ENCODE assay signal across 26 mouse cellular contexts in the genomic region with DNA sequence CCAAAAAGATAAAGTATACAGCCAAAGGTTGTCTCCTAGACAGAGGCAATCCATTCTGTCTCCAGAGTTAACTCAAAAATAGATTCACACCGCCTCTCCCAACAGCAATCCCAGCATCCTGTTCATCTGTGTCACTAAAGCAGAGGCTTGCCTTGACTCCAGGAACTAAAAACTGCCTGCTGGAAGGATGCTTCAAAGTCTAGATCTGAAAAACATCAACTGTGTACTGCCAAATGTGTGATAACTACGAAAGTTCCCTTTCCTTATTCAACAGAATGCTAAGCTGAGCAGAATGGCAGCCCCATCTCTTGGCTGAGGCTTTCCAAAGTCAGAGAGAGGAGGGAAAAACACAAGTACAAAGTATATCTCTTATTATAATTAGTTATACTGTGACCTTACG.
DNase-seq lines count a peak whose midpoint lies in the region; ATAC-seq and TF ChIP-seq lines count a peak whose summit lies in the region.
"Had no signal": no experiment of that assay in that cellular context is flagged by ENCODE, and none has a peak within 500 bp of the region (broad histone marks: within the 10 kb centered on the region; RNA-seq: fewer than 3 reads in every experiment).

No protein-coding gene starts in this region.

- H3K36me3 ChIP-seq in forebrain, postnatal 0 days (ENCODE audit: insufficient read depth) = no peaks in the 10 kb centered on the region
- H3K36me3 ChIP-seq in forebrain, embryonic 12.5 days (replicated peaks) = no peaks in the 10 kb centered on the region
- H3K36me3 ChIP-seq: embryonic facial prominence, embryonic 12.5 days; forebrain, embryonic 15.5 days; limb, embryonic 12.5 days; liver, embryonic 15.5 days had no signal

- no peak overlapping the region for H3K9ac ChIP-seq in forebrain, postnatal 0 days
- no peak overlapping the region for H3K9ac ChIP-seq in forebrain, embryonic 12.5 days
- H3K9ac ChIP-seq: embryonic facial prominence, embryonic 12.5 days; forebrain, embryonic 15.5 days; limb, embryonic 12.5 days; liver, embryonic 15.5 days; lung, embryonic 14.5 days had no signal

- peak; percentile 48 for DNase-seq in forebrain, postnatal 0 days
- peak; percentile 71 for DNase-seq in right cerebral cortex, adult 18-20 months
- no peak for DNase-seq in right cerebral cortex, postnatal 14 days
- DNase-seq in left cerebral cortex, adult 18-20 months (ENCODE audit: low spot score in 2 of 2) = peak; percentile 26 to 44
- peak; percentile 9 to 59 for DNase-seq in right cerebral cortex, postnatal 36 days (ENCODE audit: low spot score in 2 of 2)
- no peak for DNase-seq in MN1 (ENCODE audit: low spot score)
- no peak for DNase-seq in retina, postnatal 1 day
- DNase-seq: adrenal gland, adult 8-10 months; cerebellum, adult 11-12 months; cerebellum, adult 9-11 months; embryo, embryonic 11 days; gastrocnemius, postnatal 36 days; heart, postnatal 14 days; kidney, adult 18-20 months; kidney, postnatal 4 days; lung, embryonic 14.5 days; lung, postnatal 14 days; midbrain, embryonic 14.5 days had no signal

- no peaks in the 10 kb centered on the region for H3K9me3 ChIP-seq in forebrain, postnatal 0 days (ENCODE audit: low read length)
- H3K9me3 ChIP-seq in forebrain, embryonic 12.5 days = no peaks in the 10 kb centered on the region
- H3K9me3 ChIP-seq: embryonic facial prominence, embryonic 12.5 days; forebrain, embryonic 15.5 days; limb, embryonic 12.5 days; liver, embryonic 15.5 days had no signal

- H3K4me3 ChIP-seq in forebrain, postnatal 0 days (ENCODE audit: low read depth, low read length) = no peak overlapping the region
- H3K4me3 ChIP-seq in forebrain, embryonic 12.5 days (replicated peaks) = no peak overlapping the region
- H3K4me3 ChIP-seq: embryonic facial prominence, embryonic 12.5 days; forebrain, embryonic 15.5 days; limb, embryonic 12.5 days; liver, embryonic 15.5 days had no signal

- WGBS in forebrain, postnatal 0 days = 74% methylated on average over 3 of the region's 3 CpGs
- 82% methylated on average over 3 of the region's 3 CpGs for WGBS in forebrain, embryonic 12.5 days

- no peak for TF ChIP-seq CTCF in forebrain, postnatal 0 days (IDR thresholded peaks at IDR 0.05; ENCODE audit: low read depth)

- no peak overlapping the region for H3K4me2 ChIP-seq in forebrain, postnatal 0 days (ENCODE audit: low read depth)
- no peak overlapping the region for H3K4me2 ChIP-seq in forebrain, embryonic 12.5 days
- H3K4me2 ChIP-seq: embryonic facial prominence, embryonic 12.5 days; forebrain, embryonic 15.5 days; limb, embryonic 12.5 days; liver, embryonic 15.5 days; lung, embryonic 14.5 days had no signal

- ATAC-seq in forebrain, postnatal 0 days = peak; percentile 50
- no peak for ATAC-seq in forebrain, embryonic 12.5 days (ENCODE audit: low FRiP score)
- ATAC-seq: forebrain, embryonic 15.5 days; hindbrain, embryonic 16.5 days had no signal

- H3K27me3 ChIP-seq in forebrain, postnatal 0 days (ENCODE audit: insufficient read depth, low read length) = no peaks in the 10 kb centered on the region
- H3K27me3 ChIP-seq in forebrain, embryonic 12.5 days = no peaks in the 10 kb centered on the region
- H3K27me3 ChIP-seq: CH12.LX; embryonic facial prominence, embryonic 12.5 days; forebrain, embryonic 15.5 days; limb, embryonic 12.5 days; liver, embryonic 15.5 days had no signal

- no peaks in the 10 kb centered on the region for H3K4me1 ChIP-seq in forebrain, postnatal 0 days (ENCODE audit: insufficient read depth)
- no peaks in the 10 kb centered on the region for H3K4me1 ChIP-seq in forebrain, embryonic 12.5 days
- H3K4me1 ChIP-seq: embryonic facial prominence, embryonic 12.5 days; forebrain, embryonic 15.5 days; limb, embryonic 12.5 days; liver, embryonic 15.5 days had no signal

- no peak overlapping the region for H3K27ac ChIP-seq in forebrain, postnatal 0 days (ENCODE audit: low read depth, low read length)
- no peak overlapping the region for H3K27ac ChIP-seq in forebrain, embryonic 12.5 days
- H3K27ac ChIP-seq: embryonic facial prominence, embryonic 12.5 days; forebrain, embryonic 15.5 days; kidney, postnatal 0 days; limb, embryonic 12.5 days; liver, embryonic 15.5 days had no signal

Comparison
In these comparisons a context has a peak if more than half of its experiments do, and no peak if none do; other contexts are left out.
1. DNase-seq: peak in forebrain, postnatal 0 days (single experiment), right cerebral cortex, adult 18-20 months (single experiment), left cerebral cortex, adult 18-20 months (2 of 2) and right cerebral cortex, postnatal 36 days (2 of 2); none in right cerebral cortex, postnatal 14 days (single experiment), MN1 (single experiment) and retina, postnatal 1 day (single experiment).